Mouse (Mus musculus) mature B cell (primary cell): ENCODE data around the gene Wnk2.

Experiments
- in situ Hi-C: fragments of 300-500 bp; cut with MboI; formaldehyde crosslinking; loops from 2 replicates; pipeline ENCODE4 v1.14.3; 2019

Gene Wnk2

DNA sequence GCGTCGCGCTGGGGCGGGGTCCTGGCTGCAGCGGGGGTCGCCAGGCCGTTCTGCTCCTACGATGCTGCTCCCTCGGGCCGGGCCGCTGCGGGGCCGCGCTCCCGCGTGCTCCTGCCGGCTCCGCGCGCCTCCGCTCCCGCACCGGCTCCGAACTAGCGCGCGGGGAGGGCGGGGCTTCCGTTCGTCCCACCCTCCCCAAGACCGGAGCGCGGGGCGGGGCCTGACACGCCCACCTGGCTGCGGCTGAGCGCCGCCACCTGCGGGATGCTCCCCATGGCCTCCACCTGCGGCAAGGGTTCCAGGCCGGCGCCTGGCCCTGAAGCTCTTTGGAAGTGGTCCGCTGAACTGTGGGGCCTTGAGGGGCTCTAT, at the start of gene Wnk2:
TSS of gene Wnk2 (minus strand) at position 157 of the 369 bp plus-strand sequence.
- in situ Hi-C loops, result no loop called here

DNA sequence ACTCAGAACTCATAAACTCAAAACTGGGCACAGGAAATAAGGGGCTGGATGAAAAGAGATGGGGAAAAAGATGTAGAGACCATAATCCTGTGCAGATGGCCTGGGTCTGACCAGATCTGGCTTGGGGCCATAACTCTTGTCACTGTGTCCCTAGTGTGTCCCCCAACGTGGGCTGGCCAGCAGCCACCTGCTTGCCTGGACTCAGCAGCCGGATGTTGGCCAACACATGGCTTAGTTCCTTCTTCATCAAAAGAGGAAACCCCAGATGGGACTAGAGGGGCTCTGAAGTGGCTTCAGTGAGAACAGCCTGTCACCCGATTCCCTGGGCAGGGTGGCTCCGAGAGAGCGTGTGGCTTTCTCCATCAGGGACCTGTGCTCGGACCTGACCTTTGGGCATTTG, 49.0 kb upstream of the Wnk2 start:
- in situ Hi-C loops, result no loop called here

DNA sequence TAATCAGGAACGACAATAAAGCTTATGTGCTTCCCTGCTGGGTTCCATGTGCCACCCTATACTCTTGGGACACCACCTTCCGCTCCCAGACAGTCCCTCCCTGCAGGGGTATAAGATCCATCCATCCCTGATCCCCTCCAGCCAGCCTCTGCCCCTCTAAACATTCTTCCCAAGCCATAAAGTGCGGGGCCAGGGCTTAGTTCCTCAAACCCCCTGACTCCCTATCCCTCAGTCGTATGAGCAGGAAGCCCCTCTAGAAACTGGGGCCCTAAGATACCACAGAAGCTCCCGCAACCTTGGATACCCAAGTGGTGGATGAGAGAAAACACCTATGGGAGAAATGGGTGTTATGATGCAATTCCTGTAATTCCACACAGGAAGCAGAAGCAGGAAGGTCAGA, 48.4 kb upstream of the Wnk2 start:
- in situ Hi-C loops, result no loop called here

DNA sequence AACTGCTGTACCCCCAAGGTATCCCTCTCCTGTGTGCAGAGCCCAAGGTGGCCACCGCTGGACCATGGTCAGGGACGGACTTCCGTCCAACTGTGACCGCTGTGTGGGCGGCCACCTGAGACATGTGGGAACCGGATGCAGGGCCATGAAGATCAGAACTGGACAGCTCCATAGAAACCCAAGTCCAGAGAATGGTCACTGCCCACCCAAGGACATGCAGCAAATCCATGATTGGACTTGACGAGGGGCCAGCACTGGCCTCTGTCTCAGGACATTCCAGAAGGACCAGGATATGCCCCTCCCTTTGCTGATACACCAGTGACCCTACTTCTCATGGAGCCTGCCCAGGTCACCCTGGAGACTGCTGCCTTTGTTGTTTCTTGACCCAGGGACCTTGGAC, 47.8 kb upstream of the Wnk2 start:
- in situ Hi-C loops, result no loop called here

DNA sequence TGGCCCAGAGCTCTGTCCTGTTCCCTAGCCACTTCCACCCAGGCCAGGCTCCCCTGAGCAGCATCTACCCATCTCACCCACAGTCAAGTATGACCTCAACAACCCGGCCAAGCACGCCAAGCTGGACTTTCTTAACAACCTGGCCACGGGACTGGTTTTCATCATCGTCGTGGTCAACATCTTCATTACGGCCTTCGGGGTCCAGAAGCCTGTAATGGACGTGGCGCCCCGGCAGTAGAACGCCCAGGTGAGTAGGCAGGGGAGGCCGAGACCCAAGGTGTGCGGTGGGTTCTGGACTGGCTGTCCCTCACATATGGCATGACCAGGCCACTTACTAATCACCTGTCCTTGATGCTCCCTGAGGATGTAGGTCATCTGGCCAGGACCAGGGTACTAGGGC, 47.0 kb upstream of the Wnk2 start:
- in situ Hi-C loops, result no loop called here

DNA sequence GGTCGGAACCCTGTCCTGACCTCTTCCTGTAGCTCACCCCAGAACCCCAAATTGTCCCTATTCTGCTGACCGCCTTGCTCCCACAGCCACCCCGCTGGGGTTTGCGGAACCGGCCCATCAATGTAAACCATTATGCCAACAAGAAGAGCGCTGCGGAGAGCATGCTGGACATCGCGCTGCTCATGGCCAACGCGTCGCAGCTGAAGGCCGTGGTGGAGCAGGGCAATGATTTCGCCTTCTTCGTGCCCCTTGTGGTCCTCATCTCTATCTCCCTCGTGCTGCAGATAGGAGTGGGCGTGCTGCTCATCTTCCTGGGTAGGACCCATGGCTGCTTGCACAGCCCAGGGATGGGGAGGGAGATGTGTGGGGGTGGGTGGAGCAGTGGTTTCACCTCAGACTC, 45.8 kb upstream of the Wnk2 start:
- in situ Hi-C loops, result no loop called here

DNA sequence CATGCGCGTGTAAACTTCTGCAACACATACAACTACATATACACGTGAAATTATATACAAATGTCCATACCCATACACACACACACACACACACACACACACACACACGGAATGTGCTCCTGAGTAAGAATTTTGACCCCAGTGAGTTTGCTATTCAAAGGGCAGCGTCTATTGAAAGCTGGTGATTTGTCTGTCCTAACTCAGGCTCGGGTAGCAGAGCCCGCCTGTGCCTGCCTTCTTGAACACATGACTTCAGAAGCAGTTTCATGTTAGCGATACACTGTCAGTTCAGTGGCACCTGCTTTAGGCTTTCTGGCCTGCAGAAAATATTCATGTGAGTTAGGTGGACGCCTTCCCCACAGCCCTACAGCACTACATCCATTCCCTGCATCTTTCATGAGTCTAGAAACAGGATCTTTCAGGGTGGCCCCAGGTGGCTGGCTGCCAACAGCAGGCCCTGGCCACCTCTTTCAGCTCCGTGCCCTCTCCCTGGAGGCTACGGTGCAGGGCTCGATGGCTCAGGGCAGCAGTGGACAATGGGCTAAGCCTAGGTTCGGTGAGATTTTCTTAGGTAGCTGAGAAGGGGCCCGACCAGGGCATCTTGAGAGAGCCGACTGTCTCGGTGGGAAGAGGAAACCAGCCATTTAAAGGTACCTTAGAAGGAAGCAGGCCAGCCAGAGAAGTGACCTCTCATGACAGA, 44.5 kb upstream of the Wnk2 start:
- in situ Hi-C loops, result no loop called here

DNA sequence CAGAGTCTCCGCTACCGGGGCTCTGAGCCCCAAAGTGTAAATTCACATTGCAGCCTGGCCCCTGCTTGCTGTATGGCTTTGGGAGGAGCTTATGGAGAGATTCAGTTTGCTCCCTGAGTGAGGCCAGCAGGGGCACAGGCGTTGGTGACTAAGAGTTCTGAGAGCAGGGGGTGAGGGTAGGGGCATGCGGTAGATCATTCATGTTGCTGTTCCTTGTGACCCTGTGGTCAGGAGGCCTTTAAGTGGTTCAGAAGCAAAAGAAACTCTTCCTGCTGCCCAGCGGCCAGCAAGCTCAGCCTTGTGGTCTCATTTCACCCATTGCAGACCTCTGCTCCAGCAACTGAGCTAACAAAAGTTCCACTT, 43.8 kb upstream of the Wnk2 start:
- in situ Hi-C loops, result no loop called here

DNA sequence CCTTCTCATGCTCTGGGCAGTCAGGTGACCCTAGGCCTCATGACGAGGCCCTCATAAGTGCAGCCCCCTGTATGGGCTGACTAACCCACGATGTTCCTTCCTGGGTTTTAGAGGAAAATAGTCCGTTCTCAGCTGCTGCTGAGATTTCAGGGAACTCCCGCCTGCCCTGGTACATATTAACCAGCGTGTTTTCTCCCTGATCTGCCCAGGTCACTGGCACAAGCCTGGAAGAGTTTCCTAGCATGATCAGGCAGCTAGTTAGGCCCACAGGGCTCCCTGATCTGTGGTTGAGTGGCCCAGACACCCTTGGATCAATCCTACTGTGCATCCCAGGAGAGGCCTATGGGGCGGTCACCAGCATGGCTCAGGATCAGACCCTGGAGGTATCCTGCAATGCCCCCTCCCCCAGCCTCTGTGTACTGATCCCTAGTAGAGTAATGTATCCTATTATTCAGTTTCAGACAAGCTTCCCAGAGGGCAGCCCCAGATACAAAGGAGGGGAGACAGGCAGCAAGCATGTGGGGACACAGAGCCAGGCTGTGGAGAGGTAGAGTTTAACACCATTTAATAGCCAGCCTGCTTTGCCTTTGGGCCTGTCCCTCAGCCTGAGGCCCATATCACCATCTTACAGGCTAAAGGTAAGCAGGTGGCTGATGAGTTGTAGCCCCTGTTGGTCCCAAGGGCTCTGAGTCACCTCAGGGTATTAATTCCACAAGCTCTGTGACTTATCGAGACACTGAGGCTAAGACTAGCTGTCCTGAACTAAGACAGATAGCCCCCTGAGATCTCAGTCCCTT, 43.3 kb upstream of the Wnk2 start:
- in situ Hi-C loops, result no loop called here

DNA sequence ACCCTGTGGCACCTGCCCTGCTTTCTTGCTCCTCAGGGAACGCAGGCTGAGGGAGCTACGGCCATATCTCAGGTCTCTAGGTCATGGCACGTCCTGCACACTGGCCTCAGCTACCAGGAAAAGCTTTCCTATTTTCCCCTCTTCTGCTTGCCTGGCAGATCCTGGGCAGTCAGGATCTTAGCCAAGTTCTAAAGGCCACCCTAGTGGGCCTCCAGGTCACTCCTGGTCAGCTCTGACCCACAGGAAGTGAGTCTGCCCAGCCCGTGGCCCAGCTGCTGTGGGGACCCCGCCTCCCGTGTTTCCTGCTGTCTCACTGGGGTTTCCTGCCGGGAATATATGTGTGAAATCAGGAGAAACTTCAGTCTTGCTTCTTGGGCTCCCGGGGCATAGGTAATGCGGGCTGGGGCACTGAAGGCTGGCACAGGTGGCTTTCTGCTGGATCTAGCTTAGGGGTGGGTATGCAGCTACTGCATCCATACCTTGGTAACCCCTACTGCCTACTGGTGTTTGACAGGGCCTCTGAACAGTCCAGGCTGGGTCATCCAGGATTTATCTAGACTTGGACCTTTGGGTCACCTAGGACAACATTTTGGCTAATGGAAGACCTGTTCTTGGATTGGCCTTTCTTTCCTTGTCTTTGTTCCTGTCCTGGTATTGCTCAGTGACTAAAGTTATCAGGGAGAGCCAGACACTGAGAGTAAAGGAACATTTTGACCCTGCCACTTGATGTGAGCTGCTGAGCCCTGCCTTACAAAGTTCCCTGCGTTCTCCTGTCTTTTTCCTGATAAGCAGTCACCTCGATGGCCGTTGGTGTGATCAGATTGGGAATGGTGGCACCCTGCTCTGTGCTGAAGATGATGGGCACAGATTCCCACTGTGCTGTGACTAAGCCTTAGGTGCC, 42.4 kb upstream of the Wnk2 start:
- in situ Hi-C loops, result no loop called here

DNA sequence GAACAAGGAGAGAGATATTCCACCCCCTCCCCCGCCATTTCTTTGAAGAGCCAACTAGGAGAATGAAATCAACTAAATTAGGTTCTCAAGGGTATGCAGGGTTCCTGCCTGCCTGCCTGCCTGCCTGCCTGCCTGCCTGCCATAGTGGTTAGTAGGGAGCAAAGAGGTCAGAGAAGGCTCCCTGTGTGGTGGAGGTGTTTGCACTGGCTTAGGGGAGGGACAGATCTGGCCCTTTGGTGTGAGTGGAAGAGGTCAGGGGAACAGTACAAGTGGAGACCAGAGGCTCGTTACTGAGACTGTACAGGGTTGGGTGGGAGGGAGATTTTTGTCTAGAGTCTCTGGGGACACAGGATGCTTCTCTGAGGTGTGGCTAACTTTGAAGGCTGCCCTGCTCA, 41.1 kb upstream of the Wnk2 start:
- in situ Hi-C loops, result no loop called here

DNA sequence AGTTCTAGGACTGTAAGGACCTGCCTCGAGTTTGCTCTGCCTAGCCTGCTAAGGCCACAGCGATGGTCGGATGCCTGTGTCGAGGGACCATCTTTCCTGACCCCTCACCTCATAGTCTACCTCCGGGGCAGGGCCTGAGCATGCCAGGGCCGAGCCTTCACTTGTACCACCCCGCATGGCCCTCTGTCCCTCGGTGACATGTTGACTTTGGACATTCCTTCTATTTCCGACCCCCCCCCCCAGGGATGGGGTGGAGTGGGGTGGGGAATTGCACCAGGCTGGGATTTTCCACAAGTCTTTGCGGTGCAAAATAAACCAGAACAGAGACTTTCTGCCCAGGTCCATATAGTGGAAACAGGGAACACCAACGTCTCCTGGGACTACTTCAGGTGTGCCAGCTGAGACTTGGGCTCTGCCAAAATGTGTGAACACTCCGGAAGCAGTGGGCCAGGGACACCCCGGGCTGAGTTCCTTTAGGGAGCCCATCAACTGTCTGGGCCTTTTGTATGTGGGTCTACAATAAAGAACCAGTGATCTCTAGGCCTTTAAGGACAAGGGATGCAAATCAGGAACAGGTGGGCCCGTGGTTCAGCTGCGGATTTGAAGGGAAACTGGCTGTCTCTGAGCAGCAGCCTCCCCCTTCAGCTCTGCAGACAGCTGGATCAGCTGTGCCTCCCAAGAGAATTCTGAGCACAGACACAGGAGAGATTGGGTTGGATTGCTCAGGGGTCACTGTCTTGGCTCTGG, 40.6 kb upstream of the Wnk2 start:
- in situ Hi-C loops, result no loop called here

DNA sequence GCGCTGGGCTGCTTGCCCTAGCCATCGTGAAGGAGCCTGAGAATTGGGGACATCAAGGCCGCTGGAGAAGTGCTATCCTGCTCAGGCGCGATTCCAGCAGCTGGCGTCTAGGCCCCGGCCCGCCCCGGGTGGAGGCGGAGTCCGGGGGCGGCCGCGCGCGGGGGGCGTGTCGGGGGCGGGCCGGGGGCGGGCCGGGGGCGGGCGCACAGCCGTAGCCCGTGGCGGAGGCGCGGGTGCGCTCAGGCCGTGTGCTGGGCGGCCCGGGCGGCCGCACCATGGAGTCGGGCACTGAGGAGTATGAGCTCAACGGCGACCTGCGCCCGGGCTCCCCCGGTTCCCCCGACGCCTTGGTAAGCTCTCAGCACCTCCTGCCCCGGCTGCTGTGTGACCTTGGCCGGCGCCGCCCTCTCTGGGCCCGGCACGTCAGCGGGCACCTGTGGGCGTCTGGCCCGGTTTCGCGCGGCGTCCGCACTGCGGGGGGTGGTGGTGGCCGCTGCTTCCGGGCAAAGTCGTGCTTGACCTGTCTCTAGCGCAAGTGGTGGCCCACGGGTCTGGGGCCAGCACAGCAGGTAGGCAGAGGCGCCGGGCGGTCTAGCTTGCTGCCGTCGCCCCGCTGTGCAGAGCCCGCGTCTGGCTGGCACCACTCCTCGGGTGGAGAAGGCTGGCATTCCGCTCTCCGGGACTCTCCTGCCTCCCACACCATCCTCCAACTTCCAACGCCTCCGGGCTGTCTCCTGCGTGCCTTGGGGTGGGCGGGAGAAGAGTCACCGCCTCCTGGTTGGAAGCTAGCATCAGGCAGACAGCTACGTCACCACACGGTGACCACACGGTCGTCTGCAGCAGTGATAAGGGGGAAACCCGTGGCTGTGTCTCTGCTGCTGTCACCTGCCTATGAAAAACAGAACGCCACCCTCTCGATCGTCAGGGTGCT, 39.7 kb upstream of the Wnk2 start, which contains the start of gene Ninj1:
TSS of gene Ninj1 (plus strand) at position 198 of the 931 bp plus-strand sequence.
- in situ Hi-C loops, result no loop called here

DNA sequence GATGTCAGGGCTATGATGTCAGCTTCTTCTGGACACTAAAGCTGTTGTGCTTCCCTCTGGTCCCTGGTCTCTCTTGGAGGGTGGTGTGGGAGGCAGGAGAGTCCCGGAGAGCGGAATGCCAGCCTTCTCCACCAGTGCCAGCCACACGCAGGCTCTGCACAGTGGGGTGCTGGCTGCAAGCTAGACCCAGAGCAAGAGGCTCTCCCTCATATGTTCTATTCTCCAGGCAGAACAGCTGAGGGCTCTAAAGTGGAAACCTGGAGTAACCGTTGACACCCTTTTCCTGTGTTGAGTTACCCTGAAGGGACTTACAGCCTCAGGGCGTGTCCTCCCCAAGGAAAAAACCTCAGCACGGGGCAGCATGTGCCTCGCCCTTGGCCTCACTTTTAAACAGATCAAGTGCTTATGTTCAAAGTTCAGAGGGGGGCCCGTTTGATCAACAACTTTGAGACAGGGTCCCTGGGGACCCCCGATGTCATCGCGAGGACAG, 39.0 kb upstream of the Wnk2 start:
- in situ Hi-C loops, result no loop called here

DNA sequence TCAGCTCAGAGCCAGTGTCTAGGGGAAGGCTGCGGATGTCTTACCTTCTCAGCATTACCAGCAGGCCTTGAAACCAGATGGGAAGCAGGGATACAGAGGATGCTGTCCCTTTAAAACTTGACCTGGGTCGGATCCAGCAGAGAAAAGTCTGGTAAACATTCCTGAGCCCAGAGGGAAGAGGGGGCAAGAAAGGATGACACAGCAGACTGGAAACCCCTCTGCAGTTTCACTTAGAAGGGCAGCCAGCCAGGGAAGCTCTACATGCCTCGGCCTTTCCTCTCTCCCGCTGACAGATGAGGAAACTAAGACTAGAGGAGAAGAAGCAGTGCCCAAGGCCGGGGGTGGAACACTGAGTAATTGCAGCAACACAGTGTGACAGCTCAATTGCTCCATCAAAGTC, 35.8 kb upstream of the Wnk2 start:
- in situ Hi-C loops, result no loop called here

DNA sequence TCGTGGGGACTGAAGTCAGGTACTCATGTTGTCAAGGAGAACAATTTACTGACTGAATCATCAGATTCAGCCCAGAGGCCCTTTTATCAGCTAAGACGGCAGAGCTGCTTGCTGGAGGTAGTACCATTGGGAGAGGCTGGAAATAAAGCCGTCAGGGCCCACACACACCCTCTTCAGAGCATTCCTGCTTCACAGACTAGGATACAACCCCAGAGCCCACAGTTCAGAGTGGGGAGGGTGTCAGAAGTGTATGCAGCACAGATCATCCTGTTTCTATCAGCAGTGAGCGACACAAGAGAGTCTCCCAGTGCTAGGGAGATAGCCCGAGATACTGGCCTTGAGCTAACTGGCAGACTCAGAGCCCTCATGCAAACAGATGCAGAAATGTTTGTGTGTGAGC, 35.3 kb upstream of the Wnk2 start:
- in situ Hi-C loops, result no loop called here

DNA sequence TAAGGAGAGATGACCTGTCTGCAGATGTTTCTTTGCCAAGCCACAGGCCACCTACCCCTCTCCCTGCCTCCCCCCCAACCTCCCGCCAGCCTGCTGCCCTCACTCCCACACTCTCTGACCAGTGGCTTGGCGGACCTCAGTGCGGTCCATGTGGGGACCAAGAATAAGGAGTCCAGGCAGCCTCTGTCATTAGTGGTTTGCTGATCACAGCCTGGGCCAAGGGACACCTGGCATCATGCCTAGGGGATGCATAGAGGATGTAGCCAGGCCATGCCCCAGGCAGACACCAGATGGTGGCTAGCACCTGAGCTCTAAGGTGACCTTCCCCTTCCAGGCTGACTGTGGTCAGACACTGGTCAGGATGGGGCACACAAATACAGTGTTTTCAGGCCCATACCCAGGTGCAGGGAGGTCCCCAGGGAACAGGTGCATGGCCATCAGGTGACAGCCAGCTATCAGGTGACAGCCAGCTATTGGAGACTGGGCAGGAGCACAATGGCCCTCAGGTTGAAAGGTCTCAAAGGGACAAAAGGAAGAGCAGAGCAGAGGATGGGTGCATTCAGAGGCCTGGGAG, 33.7 kb upstream of the Wnk2 start:
- in situ Hi-C loops, result no loop called here

DNA sequence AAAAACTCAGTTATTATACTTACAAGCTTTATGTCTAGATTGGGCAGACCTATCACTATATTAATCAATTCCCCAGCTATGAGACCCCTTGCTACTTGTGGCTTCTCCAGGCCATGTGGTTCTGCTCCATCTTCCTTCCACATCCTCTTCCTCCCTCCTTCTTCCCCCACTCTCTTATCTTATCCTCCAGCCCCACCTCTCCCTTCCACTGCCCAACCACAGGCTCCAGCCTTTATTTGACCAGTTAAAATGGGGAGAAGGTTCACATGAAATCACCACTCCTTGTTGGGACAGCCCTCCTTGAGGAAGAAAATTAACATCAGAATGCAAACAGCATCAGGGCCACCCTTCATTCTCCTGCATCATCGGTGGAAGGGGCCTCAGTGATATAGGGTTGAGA, 32.9 kb upstream of the Wnk2 start:
- in situ Hi-C loops, result no loop called here

DNA sequence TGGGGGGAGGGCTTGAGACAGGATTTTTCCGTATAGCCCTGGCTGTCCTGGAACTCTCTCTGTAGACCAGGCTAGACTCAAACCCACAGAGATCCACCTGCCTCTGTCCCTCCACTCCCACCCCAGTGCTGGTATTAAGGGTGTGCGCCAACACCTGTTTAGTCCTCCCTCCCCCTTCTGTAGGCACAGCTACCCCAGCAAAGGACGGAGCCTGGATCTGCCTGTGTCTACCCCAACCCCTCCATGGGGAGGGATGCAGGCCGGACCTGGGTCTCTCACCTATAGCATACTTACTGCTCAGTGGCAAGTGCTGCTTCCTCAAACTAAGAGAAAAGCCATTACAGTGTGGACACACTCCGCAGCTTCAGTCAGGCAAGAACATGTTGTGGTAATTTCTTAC, 32.5 kb upstream of the Wnk2 start:
- in situ Hi-C loops, result no loop called here

DNA sequence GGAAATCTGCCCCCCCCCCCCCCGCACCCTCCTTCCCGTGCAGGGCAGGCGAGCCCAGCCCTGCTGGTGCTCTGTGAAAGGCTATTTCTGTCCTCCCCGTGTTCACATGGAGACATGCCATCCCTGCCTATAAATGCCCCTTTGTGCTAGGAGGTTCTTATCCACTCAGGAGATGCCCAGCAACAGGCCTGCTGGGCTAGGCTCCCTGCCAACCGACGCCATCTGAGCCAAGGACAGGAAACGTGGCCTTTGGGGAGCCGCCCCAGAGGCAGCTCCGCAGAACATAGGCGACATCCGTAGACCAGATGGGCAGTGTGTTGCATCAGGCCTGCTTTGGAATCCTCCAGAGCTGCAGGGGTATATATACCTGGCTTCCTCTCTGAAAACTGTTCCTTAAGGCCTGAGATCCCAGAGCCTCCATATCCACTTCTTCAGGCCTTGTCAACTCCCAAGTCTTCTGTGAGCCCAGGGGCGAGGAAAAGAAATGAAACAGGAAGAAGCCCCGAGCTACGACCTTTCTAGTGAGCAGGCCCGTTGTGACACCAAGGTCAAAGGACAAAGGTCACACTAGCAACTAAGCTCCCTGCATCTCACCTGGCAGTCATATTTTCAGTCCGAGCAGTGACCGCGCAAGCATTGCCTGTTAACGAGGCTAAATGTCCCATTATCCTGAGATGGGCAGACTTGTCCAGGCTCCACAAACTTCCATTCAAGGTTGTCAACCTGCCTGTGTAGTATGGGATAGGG, 31.2 kb upstream of the Wnk2 start:
- in situ Hi-C loops, result no loop called here
